Mouse (Mus musculus): ENCODE measurements around the gene Meis3. TPM values are rescaled to one million over a fixed set of nuclear protein-coding genes. Genes with fewer than 3 reads are reported as not detected.
A peak's percentile ranks its signal among the peaks of the same experiment; 100 is the strongest.

The Meis3 gene
- total and polyA plus RNA-seq, 2 experiments from 2014 or later: 90.9 to 98.6 TPM

GRCm38 (mm10) chr7:16158735-16159134, 16.2 kb upstream of the Meis3 start:
- ATAC-seq (no peak), DNase-seq (no peak)
- no peak for TF ChIP-seq CTCF (IDR thresholded peaks at IDR 0.05; ENCODE audit: low read depth)
- Histone ChIP-seq H3K9me3 (ENCODE audit: low read length) (no peaks in the 10 kb centered on the region), H3K27ac (ENCODE audit: low read depth, low read length) (no peak overlapping the region), H3K36me3 (ENCODE audit: insufficient read depth) (no peaks in the 10 kb centered on the region), H3K4me3 (ENCODE audit: low read depth, low read length) (no peak overlapping the region), H3K4me2 (ENCODE audit: low read depth) (no peak overlapping the region; the same call in 1 of the 2 replicates), H3K27me3 (ENCODE audit: insufficient read depth, low read length) (peaks cover 9% of the 10 kb centered on the region), H3K9ac (peak overlapping the region; percentile 15), H3K4me1 (ENCODE audit: insufficient read depth) (no peaks in the 10 kb centered on the region)
- WGBS: 10% methylated on average over 39 of the region's 39 CpGs

- H3K27me3 ChIP-seq (ENCODE audit: insufficient read depth, low read length): peaks cover 9% of the 10 kb centered on the region
- no peak for TF ChIP-seq CTCF (IDR thresholded peaks at IDR 0.05; ENCODE audit: low read depth)
- no peaks in the 10 kb centered on the region for H3K36me3 ChIP-seq (ENCODE audit: insufficient read depth)
- WGBS: 79% methylated on average over 3 of the region's 3 CpGs
- H3K4me1 ChIP-seq (ENCODE audit: insufficient read depth): no peaks in the 10 kb centered on the region
- no peak overlapping the region for H3K4me3 ChIP-seq (ENCODE audit: low read depth, low read length)
- no peak overlapping the region for H3K4me2 ChIP-seq (ENCODE audit: low read depth)
- no peak overlapping the region for H3K27ac ChIP-seq (ENCODE audit: low read depth, low read length)
- DNase-seq (no peak), ATAC-seq (no peak)
- no peaks in the 10 kb centered on the region for H3K9me3 ChIP-seq (ENCODE audit: low read length)
- H3K9ac ChIP-seq: no peak overlapping the region
Measured at GRCm38 (mm10) chr7:16160702-16161101, 14.2 kb upstream of the Meis3 start.

- Histone ChIP-seq H3K9ac (no peak overlapping the region), H3K36me3 (ENCODE audit: insufficient read depth) (no peaks in the 10 kb centered on the region), H3K4me3 (ENCODE audit: low read depth, low read length) (no peak overlapping the region), H3K27me3 (ENCODE audit: insufficient read depth, low read length) (peaks cover 9% of the 10 kb centered on the region), H3K27ac (ENCODE audit: low read depth, low read length) (no peak overlapping the region), H3K9me3 (ENCODE audit: low read length) (no peaks in the 10 kb centered on the region), H3K4me2 (ENCODE audit: low read depth) (no peak overlapping the region), H3K4me1 (ENCODE audit: insufficient read depth) (no peaks in the 10 kb centered on the region)
- 92% methylated on average over 9 of the region's 9 CpGs for WGBS
- DNase-seq: no peak
- no peak for ATAC-seq
- 0 out of 2 replicates have a peak, but pooled peaks have one; percentile 9 for TF ChIP-seq CTCF (IDR thresholded peaks at IDR 0.05; ENCODE audit: low read depth)
Measured at GRCm38 (mm10) chr7:16161302-16161701, 13.6 kb upstream of the Meis3 start.

GRCm38 (mm10) chr7:16162036-16162435, 12.9 kb upstream of the Meis3 start:
- Histone ChIP-seq H3K9me3 (ENCODE audit: low read length) (no peaks in the 10 kb centered on the region), H3K4me1 (ENCODE audit: insufficient read depth) (no peaks in the 10 kb centered on the region), H3K27me3 (ENCODE audit: insufficient read depth, low read length) (peaks cover 9% of the 10 kb centered on the region), H3K9ac (no peak overlapping the region), H3K4me3 (ENCODE audit: low read depth, low read length) (no peak overlapping the region), H3K4me2 (ENCODE audit: low read depth) (no peak overlapping the region), H3K36me3 (ENCODE audit: insufficient read depth) (no peaks in the 10 kb centered on the region), H3K27ac (ENCODE audit: low read depth, low read length) (no peak overlapping the region)
- 63% methylated on average over 7 of the region's 7 CpGs for WGBS
- DNase-seq: peak; percentile 43
- 0 out of 2 replicates have a peak, but pooled peaks have one; percentile 11 for ATAC-seq
- TF ChIP-seq CTCF (IDR thresholded peaks at IDR 0.05; ENCODE audit: low read depth): no peak

- no peak overlapping the region for H3K4me3 ChIP-seq (ENCODE audit: low read depth, low read length)
- 0 out of 2 replicates have a peak overlapping the region, but pooled peaks have one; percentile 25 for H3K9ac ChIP-seq
- 0 out of 2 replicates have a peak, but pooled peaks cover 2% of the 10 kb centered on the region for H3K36me3 ChIP-seq (ENCODE audit: insufficient read depth)
- H3K9me3 ChIP-seq (ENCODE audit: low read length): no peaks in the 10 kb centered on the region
- H3K27ac ChIP-seq (ENCODE audit: low read depth, low read length): no peak overlapping the region
- H3K27me3 ChIP-seq (ENCODE audit: insufficient read depth, low read length): no peaks in the 10 kb centered on the region
- DNase-seq: no peak
- peaks cover 10% of the 10 kb centered on the region for H3K4me1 ChIP-seq (ENCODE audit: insufficient read depth)
- no peak for ATAC-seq
- 0% methylated on average over 1 of the region's 1 CpGs for WGBS
- H3K4me2 ChIP-seq (ENCODE audit: low read depth): no peak overlapping the region
- TF ChIP-seq CTCF (IDR thresholded peaks at IDR 0.05; ENCODE audit: low read depth): no peak
Measured at GRCm38 (mm10) chr7:16172141-16172581, 2.7 kb upstream of the Meis3 start.

GRCm38 (mm10) chr7:16172586-16173140, 2.2 kb upstream of the Meis3 start:
- no peak overlapping the region for H3K9ac ChIP-seq
- H3K27me3 ChIP-seq (ENCODE audit: insufficient read depth, low read length): no peaks in the 10 kb centered on the region
- 40% methylated on average over 1 of the region's 1 CpGs for WGBS
- TF ChIP-seq CTCF (IDR thresholded peaks at IDR 0.05; ENCODE audit: low read depth): no peak
- no peak overlapping the region for H3K4me2 ChIP-seq (ENCODE audit: low read depth)
- peaks cover 7% of the 10 kb centered on the region; the same call in 1 of the 2 replicates for H3K36me3 ChIP-seq (ENCODE audit: insufficient read depth)
- H3K4me3 ChIP-seq (ENCODE audit: low read depth, low read length): no peak overlapping the region
- no peaks in the 10 kb centered on the region for H3K9me3 ChIP-seq (ENCODE audit: low read length)
- H3K4me1 ChIP-seq (ENCODE audit: insufficient read depth): peaks cover 10% of the 10 kb centered on the region
- no peak overlapping the region for H3K27ac ChIP-seq (ENCODE audit: low read depth, low read length)
- DNase-seq (no peak), ATAC-seq (no peak)

- H3K9ac ChIP-seq: no peak overlapping the region
- no peak for TF ChIP-seq CTCF (IDR thresholded peaks at IDR 0.05; ENCODE audit: low read depth)
- WGBS: 56% methylated on average over 5 of the region's 5 CpGs
Measured at GRCm38 (mm10) chr7:16173146-16173545, 1.7 kb upstream of the Meis3 start.

More at GRCm38 (mm10) chr7:16173146-16173545, 1.7 kb upstream of the Meis3 start:
- ATAC-seq: no peak
- Histone ChIP-seq H3K4me2 (ENCODE audit: low read depth) (no peak overlapping the region), H3K36me3 (ENCODE audit: insufficient read depth) (peaks cover 12% of the 10 kb centered on the region), H3K27me3 (ENCODE audit: insufficient read depth, low read length) (no peaks in the 10 kb centered on the region), H3K9me3 (ENCODE audit: low read length) (no peaks in the 10 kb centered on the region), H3K4me1 (ENCODE audit: insufficient read depth) (peaks cover 10% of the 10 kb centered on the region), H3K27ac (ENCODE audit: low read depth, low read length) (no peak overlapping the region), H3K4me3 (ENCODE audit: low read depth, low read length) (no peak overlapping the region)
- DNase-seq: no peak

Measured in forebrain, postnatal 0 days (tissue).